Mouse (Mus musculus) adrenal gland, postnatal 4 days (tissue): ENCODE results near the gene Ano10. TPM values are rescaled to one million over a fixed set of nuclear protein-coding genes. Genes with fewer than 3 reads are reported as not detected.
"Not testable (repeated sequence)": the region's sequence is repeated elsewhere in the genome, so short reads cannot be mapped to it uniquely, and the experiment has no call there.

ENCODE experiments used
- DNase-seq, 2 experiments: peaks; one replicate each; pipeline ENCODE4 v3.0.0; 2021 to 2022; ENCODE audit warnings: low spot score in 2 of 2, mixed read lengths in 2 of 2
- total RNA-seq, 2 experiments: library from RNA; stranded (reverse); gene quantifications; 2 replicates each; pipeline ENCODE4 v1.2.3; 2021

Ano10 gene
- total RNA-seq, 2 experiments from 2014 or later, result 60.3 to 65.8 TPM

DNA sequence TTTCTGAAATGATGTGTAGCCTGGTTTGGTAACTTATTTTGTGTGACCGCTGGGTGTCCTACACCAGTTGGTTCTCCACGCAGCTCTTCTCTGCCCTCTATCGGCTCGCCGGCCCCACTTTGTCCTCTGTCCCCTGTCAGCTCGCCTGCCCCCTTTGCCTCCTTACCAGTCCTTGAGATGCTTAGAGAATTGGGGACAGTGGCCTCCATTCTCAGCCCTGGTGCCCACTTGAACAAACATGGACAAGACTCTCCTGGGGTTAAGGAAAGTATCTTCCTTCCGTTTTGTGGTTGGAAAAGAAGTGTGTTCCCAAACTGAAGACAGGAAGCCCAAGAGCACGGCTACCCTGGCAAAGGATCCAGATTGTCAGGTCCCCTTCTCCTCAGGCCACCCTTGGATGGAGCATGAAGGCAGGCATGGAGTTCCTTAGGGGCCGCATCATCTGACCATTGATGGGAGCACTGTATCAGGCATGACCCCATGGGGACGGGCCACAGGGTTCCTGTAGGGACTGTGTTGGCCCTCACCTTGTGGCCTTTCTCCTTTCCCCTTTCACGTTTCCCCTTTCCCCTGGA, 121.5 kb downstream of the Ano10 start:
- DNase-seq, result no peak

- no peak for DNase-seq
These were observed 124.3 kb downstream of the Ano10 start for GRCm38 (mm10) chr9:122169901-122170300.

- not testable (repeated sequence) for DNase-seq
These were observed 126.5 kb downstream of the Ano10 start for GRCm38 (mm10) chr9:122167719-122168118.

- DNase-seq, result no peak
These were observed 129.7 kb downstream of the Ano10 start for GRCm38 (mm10) chr9:122164535-122164934.

DNA sequence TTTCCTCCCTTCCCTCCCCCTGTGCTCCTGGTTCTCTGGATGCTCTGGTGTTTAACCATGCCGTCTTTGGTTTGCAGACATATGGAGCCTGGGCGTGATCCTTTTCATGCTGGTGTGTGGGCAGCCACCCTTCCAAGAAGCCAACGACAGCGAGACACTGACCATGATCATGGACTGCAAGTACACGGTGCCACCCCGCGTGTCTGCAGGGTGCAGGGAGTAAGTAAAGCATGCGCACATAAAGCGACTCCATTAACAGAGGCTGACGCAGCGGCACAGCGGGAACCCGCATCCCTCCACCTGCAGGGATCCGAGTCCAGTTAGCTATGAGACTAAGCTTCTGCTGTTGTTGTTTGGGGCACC, 137.2 kb downstream of the Ano10 start:
- no peak for DNase-seq

DNA sequence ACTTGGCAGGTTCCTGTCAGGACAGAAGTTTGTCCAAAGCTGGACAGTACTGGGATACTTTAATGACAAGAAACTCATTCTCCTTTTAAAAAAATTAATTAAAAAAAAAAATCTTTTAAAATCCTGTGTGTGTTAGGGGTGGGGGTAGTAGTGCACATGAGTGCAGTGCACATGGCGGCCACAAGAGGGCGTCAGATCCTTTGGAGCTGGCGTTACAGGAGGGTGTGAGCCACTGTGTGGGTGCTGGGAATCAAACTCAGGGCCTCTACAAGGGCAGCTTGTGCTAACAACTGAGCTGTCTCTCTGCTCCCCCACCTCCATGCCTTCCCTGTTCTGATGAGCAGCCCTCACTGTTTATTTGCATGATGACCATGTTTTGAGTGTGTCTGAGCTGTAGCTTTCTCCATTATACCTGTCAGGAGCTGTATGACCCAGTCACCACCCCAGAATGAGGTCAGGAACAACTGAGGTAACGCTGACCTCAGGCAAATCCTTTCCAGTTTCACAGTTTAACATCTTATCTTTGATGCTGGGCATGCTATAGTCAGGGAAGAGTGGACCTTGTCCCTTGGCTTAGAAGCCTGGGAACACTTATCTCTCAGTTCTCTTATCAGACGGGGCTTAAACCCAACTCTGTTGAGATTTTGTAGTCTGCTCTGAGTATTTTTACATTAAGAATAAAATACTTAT, 137.7 kb downstream of the Ano10 start:
- no peak for DNase-seq

- no peak for DNase-seq
These were observed 139.0 kb downstream of the Ano10 start for GRCm38 (mm10) chr9:122155193-122155592.

DNA sequence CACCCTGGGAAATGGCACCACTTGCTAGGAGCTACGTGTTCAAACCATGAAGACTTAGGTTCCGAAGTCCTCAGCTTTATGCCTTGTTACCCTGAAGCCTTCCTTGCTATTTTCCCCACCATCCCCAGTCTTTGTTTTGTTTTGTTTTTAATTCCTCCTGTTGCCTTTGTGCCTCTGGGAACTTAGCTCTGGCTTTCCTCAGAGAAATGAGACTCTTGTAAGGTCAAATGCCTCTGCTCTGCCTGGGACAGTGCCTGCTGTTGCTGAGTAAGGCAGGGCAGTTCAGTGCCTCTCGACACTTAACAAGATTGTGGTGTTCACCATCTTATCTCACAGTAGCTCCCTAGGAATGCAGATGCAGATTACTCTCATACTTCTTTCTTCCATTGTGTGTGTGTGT, 140.8 kb downstream of the Ano10 start:
- DNase-seq, result no peak

- no peak for DNase-seq
These were observed 141.7 kb downstream of the Ano10 start for GRCm38 (mm10) chr9:122152501-122152900.

- DNase-seq, result no peak
These were observed 142.2 kb downstream of the Ano10 start for GRCm38 (mm10) chr9:122152063-122152462.

DNA sequence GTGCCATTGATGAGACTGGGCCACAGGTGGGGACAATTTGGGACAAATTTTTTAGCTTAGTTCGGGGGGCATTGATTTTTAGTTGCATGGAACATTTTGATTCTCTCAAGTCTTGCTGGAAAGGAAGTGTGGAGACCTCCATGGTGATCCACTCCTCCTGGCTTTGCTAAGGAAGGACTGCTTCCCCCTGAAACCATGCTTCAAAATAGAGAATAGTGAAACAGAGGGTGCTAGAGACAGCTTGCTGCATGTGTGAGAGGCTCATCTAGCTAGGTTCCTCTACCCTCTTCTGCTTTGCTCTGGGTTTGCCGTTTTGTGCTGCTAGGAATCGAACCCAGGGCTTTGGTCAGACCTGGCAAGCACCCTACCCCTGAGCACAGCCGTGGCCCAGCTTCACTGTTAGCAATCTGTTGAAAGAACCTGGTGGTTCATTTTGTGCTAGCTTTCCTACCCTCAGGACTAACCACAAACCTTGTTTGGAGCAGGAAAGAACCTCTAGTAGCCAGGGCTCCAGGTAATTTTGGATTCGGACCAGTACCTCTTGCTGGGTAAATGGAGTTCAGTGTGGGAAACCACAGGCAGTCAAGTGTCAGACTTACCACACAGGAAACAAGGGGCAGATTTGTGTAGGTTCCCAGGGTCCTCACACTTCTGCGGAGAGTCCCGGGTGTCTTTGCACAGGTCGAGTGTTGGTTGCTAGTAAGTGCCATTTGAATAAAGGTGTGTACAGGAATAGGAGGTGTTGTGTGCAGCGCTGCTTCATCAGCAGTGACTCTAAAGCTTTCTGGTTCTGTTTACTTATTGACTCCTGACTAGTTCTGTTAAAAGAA, 144.0 kb downstream of the Ano10 start:
- DNase-seq, result no peak

GRCm38 (mm10) chr9:122148356-122148755, 145.9 kb downstream of the Ano10 start:
- no peak for DNase-seq

- no peak for DNase-seq
These were observed 147.9 kb downstream of the Ano10 start for GRCm38 (mm10) chr9:122146124-122146870.

DNA sequence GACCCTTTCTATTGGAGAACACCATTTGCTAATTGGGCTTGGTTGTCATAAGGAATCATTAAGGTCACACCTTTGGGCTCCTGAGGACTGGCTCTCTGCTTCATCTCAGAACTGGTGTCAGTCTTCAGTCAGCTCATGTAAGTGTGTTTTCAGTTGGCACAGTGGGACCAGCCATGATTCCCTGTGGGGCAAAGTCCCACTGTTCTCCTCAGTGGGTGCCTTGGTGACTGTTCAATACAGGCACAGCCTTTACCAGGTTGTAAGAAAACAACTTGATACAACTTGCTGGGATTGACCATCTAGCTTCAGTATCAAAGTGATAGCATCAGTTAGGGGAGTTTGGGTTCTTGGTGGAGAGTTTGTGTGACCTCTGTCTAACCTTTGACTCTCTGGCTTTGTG, 148.5 kb downstream of the Ano10 start:
- no peak for DNase-seq

DNA sequence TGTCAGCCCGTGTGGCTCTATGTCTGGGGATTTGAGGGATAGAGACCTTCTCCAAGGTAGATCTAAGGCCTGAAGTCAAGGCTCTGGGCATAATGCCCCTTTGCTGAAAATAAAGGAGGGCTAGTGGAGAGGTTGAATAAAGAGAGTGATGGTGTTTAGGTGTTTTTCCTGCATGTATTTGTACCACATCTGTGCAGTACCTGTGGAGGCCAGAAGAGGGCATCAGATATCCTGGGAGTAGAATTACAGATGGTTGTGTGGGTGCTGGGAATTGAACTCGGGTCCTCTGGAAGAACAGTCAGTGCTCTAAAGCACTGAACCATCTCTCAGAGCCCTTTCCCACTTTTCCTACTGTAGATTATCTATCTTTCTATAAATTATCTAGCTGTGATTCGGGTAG, 149.4 kb downstream of the Ano10 start:
- DNase-seq, result no peak

GRCm38 (mm10) chr9:122143219-122143618, 151.0 kb downstream of the Ano10 start:
- DNase-seq, result no peak

DNA sequence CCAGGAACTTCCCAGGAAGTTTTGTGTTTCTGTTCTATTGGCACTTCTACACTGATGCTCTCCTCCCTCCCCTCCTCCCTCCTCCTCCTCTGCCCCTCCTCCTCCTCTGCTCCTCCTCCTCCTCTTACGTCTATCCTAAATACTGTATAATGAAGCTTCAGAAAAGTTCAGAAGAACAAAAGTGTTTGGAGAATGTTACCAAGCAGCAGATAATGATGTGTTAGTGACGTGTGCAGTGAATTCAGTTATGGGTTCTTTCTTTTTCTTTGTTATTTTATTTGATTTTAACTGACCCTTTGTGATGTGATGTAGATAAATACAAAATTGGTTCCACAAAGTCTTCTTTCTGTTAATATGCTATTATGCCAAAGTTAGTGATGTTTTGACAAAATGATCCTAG, 155.0 kb downstream of the Ano10 start:
- DNase-seq, result no peak

DNA sequence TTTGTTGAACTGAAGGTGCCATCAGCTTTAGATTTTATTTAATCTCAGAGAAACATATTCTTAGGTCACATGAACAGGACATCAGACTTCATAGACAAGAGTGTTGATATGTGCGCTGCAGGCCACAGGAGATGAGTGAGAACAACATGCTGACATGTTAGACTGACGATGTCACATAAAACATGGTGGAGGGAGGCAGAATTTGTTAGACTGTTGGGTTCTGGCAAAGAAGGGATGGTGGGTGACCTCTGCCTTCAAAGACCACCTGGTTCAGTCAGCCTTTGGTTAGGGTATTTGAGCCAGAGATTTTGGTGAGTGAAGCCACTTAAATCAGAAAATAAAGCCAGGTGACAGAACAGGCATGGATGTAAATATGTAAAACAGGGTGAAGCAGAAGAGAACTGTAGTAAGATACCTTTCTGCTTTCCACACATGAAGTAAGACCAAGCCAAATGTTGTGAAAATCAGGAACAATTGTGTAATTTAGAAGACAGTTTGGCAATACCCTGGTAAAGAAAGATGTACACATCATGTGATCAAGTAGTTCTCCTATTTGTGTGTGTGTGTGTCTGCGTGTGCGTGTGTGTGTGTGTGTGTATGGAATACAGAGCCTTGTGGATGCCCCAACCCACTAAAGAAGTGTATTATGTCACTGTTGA, 155.7 kb downstream of the Ano10 start:
- DNase-seq, result no peak

- no peak for DNase-seq
These were observed 156.3 kb downstream of the Ano10 start for GRCm38 (mm10) chr9:122137960-122138359.

DNA sequence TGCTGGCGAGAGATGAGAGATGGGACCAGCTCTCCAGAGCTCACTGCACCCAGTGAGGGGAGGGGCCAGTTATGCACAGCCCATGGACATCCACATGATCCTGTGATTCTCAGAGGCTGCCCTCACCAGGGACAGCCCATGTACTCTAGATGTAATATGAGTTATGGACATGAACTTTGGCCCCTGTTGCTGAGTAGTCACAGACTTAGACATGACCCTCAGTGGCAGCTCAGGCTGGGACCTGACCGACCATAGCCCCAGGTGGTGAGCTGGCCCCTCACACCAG, 158.4 kb downstream of the Ano10 start:
- no peak for DNase-seq
